Mouse (Mus musculus) cerebellum, adult 2 months (tissue): Measurements from ENCODE around the gene Ndufa13.

ENCODE experiments used
- CTCF ChIP-seq: fragments of 200-500 bp; IDR thresholded peaks from 2 replicates; pipeline ENCODE4 v1.5.1; 2011; ENCODE audit warnings: low read depth, mild to moderate bottlenecking, control low read depth, low read length, moderate library complexity, borderline replicate concordance; ENCODE audit not compliant: insufficient read depth
- POLR2A ChIP-seq: fragments of 200-500 bp; IDR thresholded peaks from 2 replicates; pipeline ENCODE4 v1.6.1; 2011; ENCODE audit warnings: low read length, control low read depth, borderline replicate concordance; ENCODE audit not compliant: insufficient read depth

- TF ChIP-seq CTCF (no peak), POLR2A (no peak)
These were observed 27.7 kb downstream of the Ndufa13 start for GRCm38 (mm10) chr8:69874654-69875053.
